Mouse (Mus musculus) embryonic facial prominence, embryonic 13.5 days (tissue): ENCODE measurements around the gene Galc. TPM values are rescaled to one million over a fixed set of nuclear protein-coding genes. Genes with fewer than 3 reads are reported as not detected.
"Not testable (repeated sequence)": the region's sequence is repeated elsewhere in the genome, so short reads cannot be mapped to it uniquely, and the experiment has no call there.

Source experiments
- ATAC-seq: fragments of 200-750 bp; cut with Nextera tagmentation; 2 replicates; pipeline ENCODE4 v1.8.0; 2017; ENCODE audit warnings: low read depth; ENCODE audit not compliant: insufficient number of reproducible peaks, insufficient read depth, low FRiP score, low TSS enrichment
- H3K27ac ChIP-seq: fragments of 300-500 bp; sonication (generic); 2 replicates; pipeline ENCODE4 v1.5.1; 2015; ENCODE audit warnings: moderate library complexity, mild to moderate bottlenecking, inconsistent platforms
- H3K27me3 ChIP-seq: fragments of 300-500 bp; sonication (generic); 2 replicates; pipeline ENCODE4 v1.6.1; 2015; ENCODE audit warnings: mild to moderate bottlenecking, inconsistent platforms
- H3K36me3 ChIP-seq: fragments of 300-500 bp; sonication (generic); 2 replicates; pipeline ENCODE4 v1.6.1; 2015; ENCODE audit warnings: mild to moderate bottlenecking, inconsistent platforms
- H3K4me1 ChIP-seq: fragments of 300-500 bp; sonication (generic); 2 replicates; pipeline ENCODE4 v1.6.1; 2015; ENCODE audit warnings: inconsistent platforms
- H3K4me2 ChIP-seq: fragments of 300-500 bp; sonication (generic); 2 replicates; pipeline ENCODE4 v1.6.1; 2015; ENCODE audit warnings: moderate library complexity, mild to moderate bottlenecking, inconsistent platforms
- H3K4me3 ChIP-seq: fragments of 300-500 bp; sonication (generic); 2 replicates; pipeline ENCODE4 v1.5.1; 2015; ENCODE audit warnings: mild to moderate bottlenecking, inconsistent platforms
- H3K9ac ChIP-seq: fragments of 300-500 bp; sonication (generic); 2 replicates; pipeline ENCODE4 v1.6.1; 2015; ENCODE audit warnings: mild to moderate bottlenecking, inconsistent platforms
- H3K9me3 ChIP-seq: fragments of 300-500 bp; sonication (generic); 2 replicates; pipeline ENCODE4 v1.6.1; 2016; ENCODE audit warnings: inconsistent platforms
- WGBS: fragments of 180-500 bp; shearing (Covaris S2); methylation state at CpG from one replicate; pipeline ENCODE4 v1.1.7; 2015; ENCODE audit warnings: mixed read lengths; 5-methylcytosine and 5-hydroxymethylcytosine counted together
- polyA plus RNA-seq: library from polyadenylated mRNA; unstranded; fragments of >200 nt; fragmentation: Nextera tagmentation; extraction: Ambion mirVana; gene quantifications from 2 replicates; pipeline ENCODE4 v1.2.1, GENCODE M21; 2015

Galc gene
- polyA plus RNA-seq, 1 experiment from 2014 or later, result 8.0 TPM

DNA sequence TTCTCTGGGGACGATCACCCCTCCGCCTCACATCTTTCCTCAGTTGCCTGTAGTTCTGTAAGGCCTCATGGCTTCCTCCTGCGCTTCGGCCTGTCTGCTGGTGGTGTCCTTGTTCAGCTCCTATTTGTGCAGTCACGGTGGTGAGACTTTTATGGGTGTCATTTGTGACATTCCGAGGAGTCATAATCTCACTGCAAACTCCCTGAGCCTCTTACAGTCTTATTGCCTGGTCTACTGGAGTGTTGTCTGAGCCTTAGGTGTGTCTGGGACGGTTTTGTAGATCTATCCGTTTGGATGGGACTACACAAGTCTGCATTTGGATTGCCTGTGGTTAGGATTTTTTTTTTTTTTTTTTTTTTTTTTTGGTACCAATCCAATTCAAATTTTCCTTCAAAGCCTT lies 8.9 kb downstream of the Galc start:
- no peaks in the 10 kb centered on the region for H3K9me3 ChIP-seq
- H3K4me1 ChIP-seq, result no peaks in the 10 kb centered on the region
- H3K27ac ChIP-seq, result no peak overlapping the region
- no peak overlapping the region for H3K4me2 ChIP-seq
- no peak for ATAC-seq
- no peak overlapping the region for H3K4me3 ChIP-seq
- H3K9ac ChIP-seq, result no peak overlapping the region
- peaks cover 10% of the 10 kb centered on the region; the same call in 1 of the 2 replicates for H3K36me3 ChIP-seq
- no peaks in the 10 kb centered on the region for H3K27me3 ChIP-seq
- WGBS, result 88% methylated on average over 8 of the region's 8 CpGs

DNA sequence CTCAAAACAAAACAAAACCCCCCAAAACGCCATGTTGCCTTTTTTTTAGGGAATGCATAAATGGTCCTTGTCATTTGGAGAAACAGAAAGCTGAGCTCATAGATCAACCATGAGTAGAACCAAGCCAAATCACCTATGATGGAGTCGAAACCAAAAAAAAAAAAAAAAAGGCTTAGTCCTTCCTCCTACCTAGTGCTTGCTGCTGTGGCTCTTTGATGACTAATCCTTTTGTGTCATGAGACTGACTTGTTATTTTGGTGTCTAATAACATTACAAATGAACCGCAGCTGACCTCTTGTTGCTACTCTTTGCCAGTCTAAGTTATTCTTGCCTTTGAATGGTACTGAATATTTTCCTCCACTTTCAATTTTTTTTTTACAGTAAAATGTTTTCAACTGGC lies 9.6 kb downstream of the Galc start:
- Histone ChIP-seq H3K27ac (no peak overlapping the region), H3K4me1 (no peaks in the 10 kb centered on the region), H3K27me3 (no peaks in the 10 kb centered on the region), H3K4me3 (no peak overlapping the region), H3K4me2 (no peak overlapping the region), H3K9ac (no peak overlapping the region), H3K36me3 (peaks cover 10% of the 10 kb centered on the region; the same call in 1 of the 2 replicates), H3K9me3 (no peaks in the 10 kb centered on the region)
- no peak for ATAC-seq
- WGBS, result 71% methylated on average over 3 of the region's 3 CpGs

DNA sequence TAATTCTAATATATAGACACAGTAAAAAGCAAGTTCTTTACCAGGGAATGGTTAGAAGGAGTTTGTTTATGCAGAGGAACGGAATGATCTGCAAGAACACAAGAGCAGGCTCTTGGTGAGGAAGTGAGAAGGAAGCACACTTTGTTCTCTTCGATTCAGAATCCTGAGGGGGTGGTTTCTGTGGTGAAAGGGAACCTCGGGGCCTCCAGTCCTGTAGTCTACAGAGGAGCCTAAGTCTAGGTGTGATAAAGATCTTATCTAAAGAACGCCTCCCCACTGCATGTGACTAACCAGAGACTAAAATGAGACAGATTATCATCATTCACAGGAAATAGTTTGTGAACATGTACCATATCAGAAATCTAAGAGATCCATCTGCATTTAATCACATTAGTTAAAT lies 12.4 kb downstream of the Galc start:
- Histone ChIP-seq H3K36me3 (peaks cover 4% of the 10 kb centered on the region; the same call in 1 of the 2 replicates), H3K27me3 (no peaks in the 10 kb centered on the region), H3K4me1 (no peaks in the 10 kb centered on the region), H3K4me2 (no peak overlapping the region), H3K4me3 (no peak overlapping the region), H3K9ac (no peak overlapping the region), H3K27ac (no peak overlapping the region), H3K9me3 (no peaks in the 10 kb centered on the region)
- ATAC-seq, result no peak
- WGBS, result 69% methylated on average over 4 of the region's 4 CpGs

DNA sequence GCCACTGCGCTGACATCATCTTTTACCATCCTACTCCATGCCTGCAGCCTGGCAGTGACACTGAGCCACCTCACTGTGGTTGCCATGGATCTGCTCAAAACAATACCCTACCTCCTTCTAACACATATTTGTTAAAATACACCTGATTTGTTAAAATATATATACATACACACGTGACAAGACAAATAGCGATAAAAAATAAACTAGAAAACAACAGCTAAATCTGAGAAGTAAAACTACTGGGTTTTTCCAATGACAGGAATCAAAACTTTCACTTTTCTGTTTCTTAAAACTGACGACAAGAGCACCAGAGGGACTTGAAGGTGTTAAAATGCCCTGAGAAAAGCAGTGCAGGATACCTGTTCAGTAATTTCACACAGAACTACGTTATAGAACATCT lies 14.4 kb downstream of the Galc start:
- no peaks in the 10 kb centered on the region for H3K9me3 ChIP-seq
- 92% methylated on average over 5 of the region's 5 CpGs for WGBS
- H3K27me3 ChIP-seq, result no peaks in the 10 kb centered on the region
- H3K4me1 ChIP-seq, result no peaks in the 10 kb centered on the region
- H3K4me3 ChIP-seq, result no peak overlapping the region
- no peaks in the 10 kb centered on the region for H3K36me3 ChIP-seq
- ATAC-seq, result no peak
- H3K27ac ChIP-seq, result no peak overlapping the region
- H3K9ac ChIP-seq, result no peak overlapping the region
- H3K4me2 ChIP-seq, result no peak overlapping the region

DNA sequence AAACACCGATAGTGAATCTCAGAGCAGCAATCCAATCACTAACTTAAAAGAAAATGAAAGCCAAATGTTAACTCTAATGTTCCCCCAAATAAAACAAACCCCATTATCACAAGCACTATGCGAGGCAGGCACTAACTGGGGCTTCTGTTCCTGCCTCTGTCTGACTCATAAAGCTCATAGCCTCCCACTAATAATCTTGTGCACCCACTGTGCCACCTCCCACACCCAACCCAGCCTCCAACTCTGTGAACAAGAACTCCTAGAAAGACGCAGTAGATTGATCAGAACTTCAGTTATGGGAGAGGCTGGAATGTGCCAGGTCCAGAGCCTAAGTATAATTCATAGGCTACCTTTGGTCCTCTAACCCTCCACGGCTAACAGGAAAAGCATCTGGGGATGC lies 15.1 kb downstream of the Galc start:
- Histone ChIP-seq H3K36me3 (no peaks in the 10 kb centered on the region), H3K27ac (no peak overlapping the region), H3K27me3 (no peaks in the 10 kb centered on the region), H3K4me2 (no peak overlapping the region), H3K9ac (no peak overlapping the region), H3K4me3 (no peak overlapping the region), H3K4me1 (no peaks in the 10 kb centered on the region), H3K9me3 (no peaks in the 10 kb centered on the region)
- WGBS, result 78% methylated on average over 4 of the region's 4 CpGs
- ATAC-seq, result no peak

DNA sequence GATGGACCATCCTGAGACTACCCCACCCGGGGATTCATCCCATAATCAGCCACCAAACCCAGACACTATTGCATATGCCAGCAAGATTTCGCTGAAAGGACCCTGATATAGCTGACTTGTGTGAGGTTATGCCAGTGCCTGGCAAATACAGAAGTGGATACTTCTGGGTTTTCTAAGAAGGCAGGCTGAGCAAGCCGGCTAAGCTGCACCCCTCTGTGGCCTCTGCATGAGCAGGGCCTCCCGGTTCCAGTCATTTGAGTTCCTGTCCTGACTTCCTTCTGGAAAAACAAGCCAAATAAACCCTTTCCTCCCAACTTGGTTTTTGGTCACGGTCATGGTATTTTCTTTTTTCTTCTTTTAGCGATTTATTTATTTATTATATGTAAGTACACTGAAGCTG lies 20.8 kb downstream of the Galc start:
- not testable (repeated sequence) for H3K27ac ChIP-seq, H3K4me2 ChIP-seq, H3K4me3 ChIP-seq, H3K27me3 ChIP-seq, ATAC-seq, H3K36me3 ChIP-seq, H3K4me1 ChIP-seq, H3K9ac ChIP-seq, H3K9me3 ChIP-seq
- 82% methylated on average over 6 of the region's 6 CpGs for whole genome bisulfite sequencing

DNA sequence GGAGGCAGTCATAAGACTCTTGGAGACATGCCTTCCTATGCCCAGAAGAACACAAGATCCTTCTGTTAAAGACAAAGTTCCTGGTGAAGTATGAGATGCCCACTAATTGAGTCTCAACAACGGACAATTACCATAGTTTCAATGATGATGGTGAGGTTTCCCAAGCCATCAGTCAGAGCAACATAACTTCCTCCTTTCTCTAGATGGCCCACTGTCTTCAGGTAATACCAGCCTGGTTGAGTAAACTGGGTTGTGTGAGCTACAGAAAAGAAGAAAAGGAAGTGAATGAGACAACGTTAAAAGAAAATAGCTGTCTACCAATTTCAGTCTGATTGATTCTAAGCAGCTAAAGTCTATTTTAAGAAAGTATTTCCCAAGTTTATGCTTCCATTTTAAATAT lies 32.2 kb downstream of the Galc start:
- H3K4me3 ChIP-seq, result no peak overlapping the region
- H3K4me2 ChIP-seq, result no peak overlapping the region
- no peaks in the 10 kb centered on the region for H3K9me3 ChIP-seq
- H3K9ac ChIP-seq, result no peak overlapping the region
- H3K27me3 ChIP-seq, result no peaks in the 10 kb centered on the region
- ATAC-seq, result no peak
- H3K4me1 ChIP-seq, result no peaks in the 10 kb centered on the region
- 94% methylated on average over 2 of the region's 2 CpGs for WGBS
- no peak overlapping the region for H3K27ac ChIP-seq
- peaks cover 10% of the 10 kb centered on the region for H3K36me3 ChIP-seq

DNA sequence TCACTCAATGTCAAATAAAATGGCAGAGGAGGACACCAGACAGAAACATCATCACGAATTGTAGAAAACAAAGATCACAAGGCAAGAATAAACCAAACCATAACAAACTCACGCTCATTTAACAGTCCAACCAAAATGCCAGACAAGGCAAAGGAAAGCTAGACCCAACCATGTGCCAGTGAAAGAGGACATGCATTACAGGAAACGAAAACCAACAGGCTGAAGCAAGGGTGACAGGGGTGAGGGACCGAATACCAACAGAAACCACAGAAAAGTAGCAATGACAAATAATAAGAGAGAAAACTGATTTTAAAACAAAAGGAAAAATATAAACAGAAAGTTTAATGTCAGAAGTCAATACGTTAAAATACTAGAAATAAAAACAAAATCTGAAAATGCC lies 36.0 kb downstream of the Galc start:
- no peak for ATAC-seq
- 70% methylated on average over 5 of the region's 5 CpGs for WGBS
- no peak overlapping the region for H3K4me3 ChIP-seq
- H3K4me1 ChIP-seq, result no peaks in the 10 kb centered on the region
- H3K27me3 ChIP-seq, result no peaks in the 10 kb centered on the region
- no peaks in the 10 kb centered on the region for H3K9me3 ChIP-seq
- no peak overlapping the region for H3K9ac ChIP-seq
- H3K4me2 ChIP-seq, result no peak overlapping the region
- H3K36me3 ChIP-seq, result peaks cover 10% of the 10 kb centered on the region
- H3K27ac ChIP-seq, result no peak overlapping the region

DNA sequence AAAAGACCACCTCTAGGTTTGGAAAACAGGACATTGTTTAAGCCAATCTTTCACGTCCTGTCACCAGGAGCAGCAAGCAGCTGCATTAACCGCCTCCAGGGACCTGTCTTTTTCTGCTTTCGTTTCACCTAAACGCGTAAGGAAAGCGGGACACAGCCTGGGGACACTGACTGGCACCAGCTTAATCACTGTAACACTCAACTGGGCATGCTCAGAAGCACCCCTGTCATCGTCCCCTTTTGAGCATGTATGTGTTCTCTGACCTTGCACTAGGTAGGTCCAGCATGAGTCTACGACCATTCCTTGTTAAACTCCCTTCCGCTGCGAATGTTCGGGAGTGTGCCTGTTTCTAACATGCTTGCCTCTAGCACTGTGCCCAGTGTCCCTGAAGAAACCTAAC lies 42.8 kb downstream of the Galc start:
- Histone ChIP-seq H3K4me1 (0 out of 2 replicates have a peak, but pooled peaks cover 6% of the 10 kb centered on the region), H3K36me3 (0 out of 2 replicates have a peak, but pooled peaks cover 8% of the 10 kb centered on the region), H3K27me3 (no peaks in the 10 kb centered on the region), H3K9ac (no peak overlapping the region), H3K9me3 (no peaks in the 10 kb centered on the region), H3K27ac (no peak overlapping the region), H3K4me2 (no peak overlapping the region), H3K4me3 (no peak overlapping the region)
- 59% methylated on average over 11 of the region's 11 CpGs for WGBS
- ATAC-seq, result no peak

DNA sequence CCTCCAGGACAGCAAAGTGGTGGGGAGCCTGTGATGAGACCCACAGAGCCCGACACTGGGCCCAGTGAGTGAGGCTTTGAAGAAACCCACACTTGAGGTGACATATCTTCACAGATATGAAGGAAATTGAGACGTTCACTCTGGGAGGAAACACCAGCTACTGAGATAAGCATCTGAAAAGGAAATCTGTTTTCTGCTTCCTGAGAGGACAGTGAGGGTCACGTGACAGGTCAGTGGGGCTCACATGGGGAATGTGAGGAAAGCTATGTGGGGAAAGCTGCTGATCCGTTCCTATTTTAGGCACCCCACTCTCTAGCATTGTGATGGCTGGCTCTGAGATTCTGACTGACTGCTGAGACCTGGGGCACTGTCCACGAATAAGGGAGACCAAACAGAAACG lies 43.7 kb downstream of the Galc start:
- Histone ChIP-seq H3K27ac (no peak overlapping the region), H3K4me2 (no peak overlapping the region), H3K4me3 (no peak overlapping the region), H3K9me3 (no peaks in the 10 kb centered on the region), H3K4me1 (0 out of 2 replicates have a peak, but pooled peaks cover 6% of the 10 kb centered on the region), H3K27me3 (no peaks in the 10 kb centered on the region), H3K36me3 (0 out of 2 replicates have a peak, but pooled peaks cover 8% of the 10 kb centered on the region), H3K9ac (no peak overlapping the region)
- no peak for ATAC-seq
- 41% methylated on average over 6 of the region's 6 CpGs for WGBS

DNA sequence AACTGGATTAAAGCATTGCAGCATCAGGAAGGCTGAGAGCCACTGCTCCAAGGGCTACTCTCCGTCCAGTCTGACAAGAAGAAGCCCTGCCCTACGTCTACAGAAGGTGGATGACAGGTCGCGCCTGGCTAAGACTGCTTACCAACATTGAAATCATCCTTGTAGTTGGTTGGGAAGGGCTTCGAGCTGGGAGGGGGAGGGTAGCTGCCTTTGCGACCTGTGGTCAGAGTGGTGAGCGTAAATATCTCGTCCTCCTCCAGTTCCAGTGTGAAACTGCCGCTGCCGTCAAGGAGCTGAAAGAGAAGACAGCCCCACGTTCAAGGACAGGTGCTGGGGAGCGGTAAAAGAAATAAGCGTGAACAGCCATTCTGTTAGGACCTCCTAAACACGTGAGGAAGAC lies 45.1 kb downstream of the Galc start:
- WGBS, result 84% methylated on average over 14 of the region's 14 CpGs
- no peaks in the 10 kb centered on the region for H3K27me3 ChIP-seq
- 0 out of 2 replicates have a peak, but pooled peaks cover 6% of the 10 kb centered on the region for H3K4me1 ChIP-seq
- no peak overlapping the region for H3K4me2 ChIP-seq
- H3K9me3 ChIP-seq, result no peaks in the 10 kb centered on the region
- no peak overlapping the region for H3K9ac ChIP-seq
- no peak for ATAC-seq
- H3K4me3 ChIP-seq, result no peak overlapping the region
- H3K27ac ChIP-seq, result no peak overlapping the region
- peaks cover 12% of the 10 kb centered on the region; the same call in 1 of the 2 replicates for H3K36me3 ChIP-seq

DNA sequence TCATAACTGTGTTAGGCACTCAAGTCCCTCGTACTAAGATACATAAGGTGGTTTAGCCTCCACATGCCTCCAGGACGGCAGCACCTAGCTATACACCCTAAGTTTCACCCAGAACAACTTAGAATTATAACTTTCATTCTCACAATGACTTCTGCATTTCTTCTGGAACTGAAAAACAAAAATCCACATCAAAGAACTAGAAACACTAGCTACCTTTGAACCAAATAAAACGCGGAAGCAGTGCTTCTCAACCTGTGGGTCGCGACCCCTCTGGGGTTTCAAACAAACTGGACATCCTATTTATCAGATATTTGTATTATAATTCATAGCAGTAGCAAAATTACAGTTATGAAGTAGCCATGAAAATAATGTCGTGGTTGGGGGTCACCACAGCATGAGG lies 45.5 kb downstream of the Galc start:
- H3K9ac ChIP-seq, result no peak overlapping the region
- H3K27me3 ChIP-seq, result no peaks in the 10 kb centered on the region
- H3K4me3 ChIP-seq, result no peak overlapping the region
- no peak for ATAC-seq
- no peak overlapping the region for H3K27ac ChIP-seq
- H3K9me3 ChIP-seq, result no peaks in the 10 kb centered on the region
- 0 out of 2 replicates have a peak, but pooled peaks cover 6% of the 10 kb centered on the region for H3K4me1 ChIP-seq
- 87% methylated on average over 7 of the region's 7 CpGs for WGBS
- H3K4me2 ChIP-seq, result no peak overlapping the region
- peaks cover 12% of the 10 kb centered on the region; the same call in 1 of the 2 replicates for H3K36me3 ChIP-seq

DNA sequence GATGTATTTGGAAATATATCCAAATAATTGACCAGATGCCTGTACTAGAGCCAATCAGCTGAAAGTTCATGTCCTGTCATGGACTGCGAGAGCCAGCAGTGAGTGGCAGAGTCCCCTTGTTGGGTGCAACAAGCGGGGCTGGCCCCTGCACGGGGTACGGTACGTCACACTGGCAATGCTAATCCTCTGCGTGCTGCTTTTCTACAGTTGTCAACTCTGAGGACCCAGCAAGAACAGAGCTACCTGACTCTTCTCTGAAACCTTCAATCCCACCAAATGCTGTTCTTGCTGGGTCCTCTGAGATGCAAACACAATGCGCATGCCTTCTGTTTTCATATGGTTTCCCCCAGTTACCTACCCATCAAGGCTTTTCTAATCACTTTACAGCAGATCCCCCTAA lies 45.9 kb downstream of the Galc start:
- 0 out of 2 replicates have a peak, but pooled peaks cover 6% of the 10 kb centered on the region for H3K4me1 ChIP-seq
- H3K27me3 ChIP-seq, result no peaks in the 10 kb centered on the region
- 88% methylated on average over 7 of the region's 7 CpGs for WGBS
- no peak overlapping the region for H3K9ac ChIP-seq
- ATAC-seq, result no peak
- H3K4me3 ChIP-seq, result no peak overlapping the region
- H3K27ac ChIP-seq, result no peak overlapping the region
- no peak overlapping the region for H3K4me2 ChIP-seq
- H3K36me3 ChIP-seq, result peaks cover 12% of the 10 kb centered on the region; the same call in 1 of the 2 replicates
- no peaks in the 10 kb centered on the region for H3K9me3 ChIP-seq
